Mouse (Mus musculus) embryonic facial prominence, embryonic 10.5 days (tissue): ENCODE data around the gene Cacna1b. TPM values are rescaled to one million over a fixed set of nuclear protein-coding genes. Genes with fewer than 3 reads are reported as not detected.
A peak's percentile ranks its signal among the peaks of the same experiment; 100 is the strongest.

Experiments used
- DNase-seq: peaks from one replicate; pipeline ENCODE4 v3.0.0-alpha.2; 2017; ENCODE audit warnings: low spot score
- H3K27ac ChIP-seq: fragments of 300-500 bp; sonication (generic); replicated peaks from 2 replicates; pipeline ENCODE4 v1.5.1; 2016; ENCODE audit warnings: mild to moderate bottlenecking
- H3K27me3 ChIP-seq: fragments of 300-500 bp; sonication (generic); replicated peaks from 2 replicates; pipeline ENCODE4 v1.6.1; 2016; ENCODE audit warnings: low read depth, mild to moderate bottlenecking; ENCODE audit not compliant: poor library complexity, severe bottlenecking
- H3K36me3 ChIP-seq: fragments of 300-500 bp; sonication (generic); replicated peaks from 2 replicates; pipeline ENCODE4 v1.6.1; 2016; ENCODE audit warnings: mild to moderate bottlenecking, moderate library complexity
- H3K4me1 ChIP-seq: fragments of 300-500 bp; sonication (generic); 2 replicates; pipeline ENCODE4 v1.6.1; 2016
- H3K4me3 ChIP-seq: fragments of 300-500 bp; sonication (generic); 2 replicates; pipeline ENCODE4 v1.5.1; 2016; ENCODE audit warnings: mild to moderate bottlenecking, moderate library complexity
- H3K9me3 ChIP-seq: fragments of 300-500 bp; sonication (generic); 2 replicates; pipeline ENCODE4 v1.6.1; 2016; ENCODE audit warnings: mild to moderate bottlenecking
- WGBS: fragments of 180-500 bp; shearing (Covaris S2); methylation state at CpG from one replicate; pipeline ENCODE4 v1.1.7; 2016; 5-methylcytosine and 5-hydroxymethylcytosine counted together
- polyA plus RNA-seq: library from polyadenylated mRNA; unstranded; fragments of >200 nt; fragmentation: Nextera tagmentation; extraction: Ambion mirVana; gene quantifications from 2 replicates; pipeline ENCODE4 v1.2.1, GENCODE M21; 2016

Cacna1b gene
- polyA plus RNA-seq, 1 experiment from 2014 or later, result 3.6 TPM

DNA sequence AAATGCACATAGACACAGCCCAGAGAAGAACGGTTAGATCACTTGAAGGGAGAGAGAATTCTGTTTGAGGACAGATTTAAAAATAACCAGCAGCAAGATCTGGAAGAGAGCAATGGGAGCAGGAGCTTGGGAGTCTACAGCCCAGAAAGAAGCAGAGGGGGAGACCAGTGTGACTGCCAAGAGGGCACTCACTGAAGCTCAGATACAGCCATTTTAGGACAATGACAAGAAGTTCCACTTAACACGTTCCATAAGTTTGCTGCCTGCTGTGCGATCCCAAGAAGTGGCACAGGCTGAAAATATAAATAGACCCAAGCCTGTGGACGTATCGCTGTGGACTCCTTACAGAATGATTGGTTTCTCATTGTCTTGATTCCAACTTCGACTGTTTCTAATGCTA lies 206.6 kb downstream of the Cacna1b start:
- DNase-seq, result no peak
- H3K4me3 ChIP-seq, result no peak overlapping the region
- H3K27me3 ChIP-seq, result no peaks in the 10 kb centered on the region
- 88% methylated on average over 6 of the region's 6 CpGs for WGBS
- no peaks in the 10 kb centered on the region for H3K36me3 ChIP-seq
- peaks cover 16% of the 10 kb centered on the region for H3K4me1 ChIP-seq
- H3K9me3 ChIP-seq, result no peaks in the 10 kb centered on the region
- no peak overlapping the region for H3K27ac ChIP-seq

DNA sequence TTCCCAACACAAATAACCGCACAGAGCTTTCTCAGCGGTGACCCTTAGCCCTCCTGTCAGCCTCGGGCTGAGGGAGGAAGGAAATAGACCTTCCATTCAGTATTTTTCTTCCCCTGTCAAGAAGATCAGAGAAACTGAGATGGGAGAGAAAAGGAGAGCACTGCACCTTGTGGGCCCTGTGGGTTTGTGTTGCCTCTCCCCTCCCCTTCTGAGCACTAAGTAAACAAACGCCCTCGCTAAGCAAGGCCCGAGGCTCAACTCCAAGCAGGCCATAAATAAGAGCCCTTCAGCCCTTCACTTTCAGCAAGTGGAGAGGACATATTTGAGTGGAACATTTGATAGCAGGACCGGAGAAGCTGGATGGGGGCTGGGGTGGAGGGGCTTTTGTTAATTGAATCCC lies 209.0 kb downstream of the Cacna1b start:
- Histone ChIP-seq H3K27ac (no peak overlapping the region), H3K9me3 (no peaks in the 10 kb centered on the region), H3K4me3 (no peak overlapping the region), H3K36me3 (no peaks in the 10 kb centered on the region), H3K27me3 (no peaks in the 10 kb centered on the region), H3K4me1 (peaks cover 16% of the 10 kb centered on the region)
- peak; percentile 10 for DNase-seq
- 26% methylated on average over 7 of the region's 7 CpGs for WGBS

Other genes starting within 250 kb of the Cacna1b start
- 157 and 163 TPM in 2 replicates for gene Ehmt1, start 156.5 kb upstream of the Cacna1b start, polyA plus RNA-seq
- gene Arrdc1, start 172.1 kb upstream of the Cacna1b start, polyA plus RNA-seq, result 18.7 and 21.9 TPM in 2 replicates
- gene Zmynd19, start 186.6 kb upstream of the Cacna1b start, polyA plus RNA-seq, result 25.3 and 25.6 TPM in 2 replicates
- 34.9 and 35.0 TPM in 2 replicates for gene Dph7, start 199.2 kb upstream of the Cacna1b start, polyA plus RNA-seq
- 124 and 127 TPM in 2 replicates for gene Mrpl41, start 211.9 kb upstream of the Cacna1b start, polyA plus RNA-seq
- gene Pnpla7, start 212.9 kb upstream of the Cacna1b start, polyA plus RNA-seq, result 5.6 and 6.1 TPM in 2 replicates